Mouse (Mus musculus): ENCODE results near the gene Gm10720. TPM values are rescaled to one million over a fixed set of nuclear protein-coding genes. Genes with fewer than 3 reads are reported as not detected.
"Not testable (repeated sequence)": the region's sequence is repeated elsewhere in the genome, so short reads cannot be mapped to it uniquely, and the experiment has no call there.

Gene Gm10720
- polyA plus RNA-seq, 1 experiment from 2014 or later = not detected

DNA sequence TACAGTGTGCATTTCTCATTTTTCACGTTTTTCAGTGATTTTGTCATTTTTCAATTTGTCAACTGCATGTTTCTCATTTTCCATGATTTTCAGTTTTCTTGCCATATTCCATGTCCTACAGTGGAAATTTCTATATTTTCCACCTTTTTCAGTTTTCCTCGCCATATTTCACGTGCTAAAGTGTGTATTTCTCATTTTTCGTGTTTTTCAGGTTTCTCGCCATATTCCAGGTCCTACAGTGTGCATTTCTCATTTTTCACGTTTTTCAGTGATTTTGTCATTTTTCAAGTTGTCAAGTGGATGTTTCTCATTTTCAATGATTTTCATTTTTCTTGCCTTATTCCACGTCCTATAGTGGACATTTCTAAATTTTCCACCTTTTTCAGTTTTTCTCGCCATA, 21.1 kb downstream of the Gm10720 start, which contains the start of gene Gm10715:
Gene Gm10715, plus strand, starts transcription at position 301 of the 400 bp plus-strand sequence.
- H3K4me3 ChIP-seq (ENCODE audit: low read length); H3K9ac ChIP-seq (ENCODE audit: low read depth, low read length); H3K4me1 ChIP-seq (ENCODE audit: control insufficient read depth, insufficient read depth, low read depth, low read length); ATAC-seq; H3K4me2 ChIP-seq (ENCODE audit: low read length); H3K27ac ChIP-seq (ENCODE audit: low read depth, low read length); H3K9me3 ChIP-seq (ENCODE audit: control insufficient read depth, low read length); H3K36me3 ChIP-seq (ENCODE audit: control insufficient read depth, insufficient read depth, low read length); H3K27me3 ChIP-seq (replicated peaks; ENCODE audit: control insufficient read depth, insufficient read depth, low read length): not testable (repeated sequence)
- 80% methylated on average over 6 of the region's 8 CpGs for WGBS

GRCm38 (mm10) chr9:3038161-3038560, 22.7 kb downstream of the Gm10720 start:
- not testable (repeated sequence) for H3K4me1 ChIP-seq (ENCODE audit: control insufficient read depth, insufficient read depth, low read depth, low read length); H3K9me3 ChIP-seq (ENCODE audit: control insufficient read depth, low read length); H3K27ac ChIP-seq (ENCODE audit: low read depth, low read length); H3K27me3 ChIP-seq (replicated peaks; ENCODE audit: control insufficient read depth, insufficient read depth, low read length); H3K36me3 ChIP-seq (ENCODE audit: control insufficient read depth, insufficient read depth, low read length); H3K4me3 ChIP-seq (ENCODE audit: low read length); H3K4me2 ChIP-seq (ENCODE audit: low read length); ATAC-seq; H3K9ac ChIP-seq (ENCODE audit: low read depth, low read length)
- 59% methylated on average over 4 of the region's 4 CpGs for WGBS

Small RNAs within 50 kb of the gene (microRNA-seq; reads per million reads assigned to microRNA genes)
- gene Mir101c = not detected

Other genes with a start within 250 kb of the Gm10720 start
- gene Gm10722, start 14.7 kb upstream of the Gm10720 start, polyA plus RNA-seq (2015; fragmentation: Nextera tagmentation; extraction: Ambion mirVana) = not detected in 2 replicates
- not detected in 2 replicates for gene Gm11168, start 12.3 kb upstream of the Gm10720 start, polyA plus RNA-seq (2015; fragmentation: Nextera tagmentation; extraction: Ambion mirVana)
- gene Gm10721, start 2.5 kb upstream of the Gm10720 start, polyA plus RNA-seq (2015; fragmentation: Nextera tagmentation; extraction: Ambion mirVana) = not detected in 2 replicates
- not detected in 2 replicates for gene Gm10719, start 1.8 kb downstream of the Gm10720 start, polyA plus RNA-seq (2015; fragmentation: Nextera tagmentation; extraction: Ambion mirVana)
- gene Gm10718, start 7.9 kb downstream of the Gm10720 start, polyA plus RNA-seq (2015; fragmentation: Nextera tagmentation; extraction: Ambion mirVana) = 0.39 and 0.56 TPM in 2 replicates
- 0.25 and 0.41 TPM in 2 replicates for gene Gm10717, start 9.8 kb downstream of the Gm10720 start, polyA plus RNA-seq (2015; fragmentation: Nextera tagmentation; extraction: Ambion mirVana)
- gene Gm17535, start 18.9 kb downstream of the Gm10720 start, polyA plus RNA-seq (2015; fragmentation: Nextera tagmentation; extraction: Ambion mirVana) = not detected in 2 replicates
- gene Gm10715, start 21.2 kb downstream of the Gm10720 start, polyA plus RNA-seq (2015; fragmentation: Nextera tagmentation; extraction: Ambion mirVana) = not detected in 2 replicates